Mouse (Mus musculus): ENCODE data around the gene Ipo9. TPM values are rescaled to one million over a fixed set of nuclear protein-coding genes. Genes with fewer than 3 reads are reported as not detected.

Gene Ipo9
- polyA plus RNA-seq, 1 experiment, result 55.6 TPM

DNA sequence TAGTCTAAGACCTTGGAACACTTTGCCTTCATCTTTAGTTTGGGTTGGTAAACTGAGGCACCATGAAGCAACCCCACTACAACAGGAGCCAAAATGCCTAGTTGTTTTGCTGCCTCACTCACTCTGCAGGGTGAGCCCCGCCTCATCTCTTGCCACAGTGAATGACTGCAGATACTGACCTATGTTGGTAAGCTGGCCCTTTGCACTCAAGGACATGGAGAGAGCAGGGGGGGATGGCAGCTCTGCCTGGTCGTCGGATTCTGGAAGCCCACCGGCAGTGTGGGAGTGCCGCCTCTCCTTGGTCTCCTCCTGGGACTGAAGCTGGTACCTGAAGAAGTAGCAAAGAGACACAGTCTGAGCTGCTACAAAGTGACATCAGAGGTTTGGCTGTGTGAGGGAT is 37.2 kb upstream of the Ipo9 start:
- no peaks in the 10 kb centered on the region for H3K27me3 ChIP-seq (ENCODE audit: control insufficient read depth, insufficient read depth, low read length)
- no peaks in the 10 kb centered on the region for H3K4me1 ChIP-seq (ENCODE audit: control insufficient read depth, insufficient read depth, insufficient read length)
- H3K27ac ChIP-seq (ENCODE audit: insufficient read depth, low read length), result no peak overlapping the region
- DNase-seq (ENCODE audit: low read depth in 1 of 2, low spot score in 2 of 2), result no peak
- WGBS, result 93% methylated on average over 5 of the region's 5 CpGs
- H3K36me3 ChIP-seq (ENCODE audit: control insufficient read depth, insufficient read depth, low read length), result no peaks in the 10 kb centered on the region
- H3K4me3 ChIP-seq (ENCODE audit: extremely low read depth, insufficient read depth, insufficient read length), result no peak overlapping the region
- no peak for TF ChIP-seq CTCF (IDR thresholded peaks at IDR 0.05; ENCODE audit: extremely low read depth, insufficient read depth, insufficient read length, insufficient replicate concordance)
- no peak for TF ChIP-seq POLR2A (IDR thresholded peaks at IDR 0.05; ENCODE audit: low read depth, low read length)

GRCm38 (mm10) chr1:135466935-135467334 is 36.6 kb upstream of the Ipo9 start:
- TF ChIP-seq POLR2A (IDR thresholded peaks at IDR 0.05; ENCODE audit: low read depth, low read length) (no peak), CTCF (IDR thresholded peaks at IDR 0.05; ENCODE audit: extremely low read depth, insufficient read depth, insufficient read length, insufficient replicate concordance) (no peak)
- H3K4me1 ChIP-seq (ENCODE audit: control insufficient read depth, insufficient read depth, insufficient read length), result no peaks in the 10 kb centered on the region
- H3K27ac ChIP-seq (ENCODE audit: insufficient read depth, low read length), result no peak overlapping the region
- H3K36me3 ChIP-seq (ENCODE audit: control insufficient read depth, insufficient read depth, low read length), result no peaks in the 10 kb centered on the region
- no peaks in the 10 kb centered on the region for H3K27me3 ChIP-seq (ENCODE audit: control insufficient read depth, insufficient read depth, low read length)
- DNase-seq (ENCODE audit: low read depth in 1 of 2, low spot score in 2 of 2), result no peak
- no peak overlapping the region for H3K4me3 ChIP-seq (ENCODE audit: extremely low read depth, insufficient read depth, insufficient read length)
- 76% methylated on average over 3 of the region's 3 CpGs for WGBS

DNA sequence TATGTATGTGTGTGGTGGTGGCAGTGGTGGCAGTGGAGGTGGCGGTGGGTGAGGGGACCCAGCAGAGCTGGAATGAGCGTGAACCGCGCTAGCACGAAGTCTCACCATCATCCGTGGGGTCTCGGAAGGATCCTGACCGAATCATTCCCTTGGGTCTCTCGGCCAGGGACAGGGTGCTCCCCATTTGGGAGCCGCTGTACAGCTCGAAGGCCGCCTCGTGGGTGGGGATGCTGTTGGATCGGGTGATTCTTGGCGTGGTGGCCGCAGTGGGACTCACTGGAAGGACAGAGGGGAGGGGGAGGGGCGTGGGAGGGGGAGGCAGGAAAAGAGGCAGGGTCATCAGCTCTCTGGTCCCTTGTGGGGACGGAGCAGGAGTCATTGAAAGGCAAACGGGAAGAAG is 35.4 kb upstream of the Ipo9 start:
- Histone ChIP-seq H3K4me1 (ENCODE audit: control insufficient read depth, insufficient read depth, insufficient read length) (no peaks in the 10 kb centered on the region), H3K27ac (ENCODE audit: insufficient read depth, low read length) (no peak overlapping the region), H3K27me3 (ENCODE audit: control insufficient read depth, insufficient read depth, low read length) (no peaks in the 10 kb centered on the region), H3K4me3 (ENCODE audit: extremely low read depth, insufficient read depth, insufficient read length) (no peak overlapping the region), H3K36me3 (ENCODE audit: control insufficient read depth, insufficient read depth, low read length) (no peaks in the 10 kb centered on the region)
- DNase-seq (ENCODE audit: low read depth in 1 of 2, low spot score in 2 of 2), result no peak
- 91% methylated on average over 18 of the region's 19 CpGs for WGBS
- TF ChIP-seq CTCF (IDR thresholded peaks at IDR 0.05; ENCODE audit: extremely low read depth, insufficient read depth, insufficient read length, insufficient replicate concordance), result no peak
- TF ChIP-seq POLR2A (IDR thresholded peaks at IDR 0.05; ENCODE audit: low read depth, low read length), result no peak

DNA sequence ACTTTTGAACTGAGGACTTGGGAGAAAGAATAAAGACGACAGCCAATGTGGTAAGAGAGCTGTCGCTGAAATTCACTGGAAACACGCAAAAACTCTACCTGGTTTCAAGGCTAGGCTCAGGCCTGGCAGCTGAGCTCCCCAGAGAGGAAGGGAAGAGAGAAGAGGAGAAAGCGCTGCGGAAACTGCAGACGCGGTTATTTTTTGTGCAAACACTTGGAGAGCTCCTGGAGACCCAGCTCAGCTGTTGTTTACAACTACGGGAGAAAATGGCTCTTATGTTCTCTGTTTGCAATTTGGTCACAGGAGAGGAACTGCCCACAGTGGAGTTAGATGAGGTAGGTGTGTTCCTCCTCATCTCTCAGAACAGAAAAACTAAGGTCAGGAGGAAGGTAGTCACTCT is 32.4 kb upstream of the Ipo9 start:
- TF ChIP-seq CTCF (IDR thresholded peaks at IDR 0.05; ENCODE audit: extremely low read depth, insufficient read depth, insufficient read length, insufficient replicate concordance) (no peak), POLR2A (IDR thresholded peaks at IDR 0.05; ENCODE audit: low read depth, low read length) (no peak)
- whole genome bisulfite sequencing, result 83% methylated on average over 8 of the region's 8 CpGs
- Histone ChIP-seq H3K4me1 (ENCODE audit: control insufficient read depth, insufficient read depth, insufficient read length) (no peaks in the 10 kb centered on the region), H3K36me3 (ENCODE audit: control insufficient read depth, insufficient read depth, low read length) (no peaks in the 10 kb centered on the region), H3K27me3 (ENCODE audit: control insufficient read depth, insufficient read depth, low read length) (no peaks in the 10 kb centered on the region), H3K27ac (ENCODE audit: insufficient read depth, low read length) (no peak overlapping the region), H3K4me3 (ENCODE audit: extremely low read depth, insufficient read depth, insufficient read length) (no peak overlapping the region)
- DNase-seq (ENCODE audit: low read depth in 1 of 2, low spot score in 2 of 2), result no peak

- no peaks in the 10 kb centered on the region for H3K36me3 ChIP-seq (ENCODE audit: control insufficient read depth, insufficient read depth, low read length)
- no peak overlapping the region for H3K27ac ChIP-seq (ENCODE audit: insufficient read depth, low read length)
- no peaks in the 10 kb centered on the region for H3K27me3 ChIP-seq (ENCODE audit: control insufficient read depth, insufficient read depth, low read length)
- no peak for DNase-seq (ENCODE audit: low read depth in 1 of 2, low spot score in 2 of 2)
- no peak for TF ChIP-seq POLR2A (IDR thresholded peaks at IDR 0.05; ENCODE audit: low read depth, low read length)
- no peak for TF ChIP-seq CTCF (IDR thresholded peaks at IDR 0.05; ENCODE audit: extremely low read depth, insufficient read depth, insufficient read length, insufficient replicate concordance)
- no peaks in the 10 kb centered on the region for H3K4me1 ChIP-seq (ENCODE audit: control insufficient read depth, insufficient read depth, insufficient read length)
- 77% methylated on average over 4 of the region's 4 CpGs for WGBS
- H3K4me3 ChIP-seq (ENCODE audit: extremely low read depth, insufficient read depth, insufficient read length), result no peak overlapping the region
Observed at GRCm38 (mm10) chr1:135462304-135462703, 32.0 kb upstream of the Ipo9 start.

- H3K27ac ChIP-seq (ENCODE audit: insufficient read depth, low read length), result no peak overlapping the region
- H3K4me3 ChIP-seq (ENCODE audit: extremely low read depth, insufficient read depth, insufficient read length), result no peak overlapping the region
- WGBS, result 90% methylated on average over 3 of the region's 3 CpGs
- no peaks in the 10 kb centered on the region for H3K27me3 ChIP-seq (ENCODE audit: control insufficient read depth, insufficient read depth, low read length)
- no peaks in the 10 kb centered on the region for H3K4me1 ChIP-seq (ENCODE audit: control insufficient read depth, insufficient read depth, insufficient read length)
- TF ChIP-seq POLR2A (IDR thresholded peaks at IDR 0.05; ENCODE audit: low read depth, low read length) (no peak), CTCF (IDR thresholded peaks at IDR 0.05; ENCODE audit: extremely low read depth, insufficient read depth, insufficient read length, insufficient replicate concordance) (peak; percentile 50; the same call in 1 of the 2 replicates)
- no peaks in the 10 kb centered on the region for H3K36me3 ChIP-seq (ENCODE audit: control insufficient read depth, insufficient read depth, low read length)
- peak in 1 of 2 experiments; percentile 10 for DNase-seq (ENCODE audit: low read depth in 1 of 2, low spot score in 2 of 2)
Observed at GRCm38 (mm10) chr1:135461097-135461730, 30.9 kb upstream of the Ipo9 start.

DNA sequence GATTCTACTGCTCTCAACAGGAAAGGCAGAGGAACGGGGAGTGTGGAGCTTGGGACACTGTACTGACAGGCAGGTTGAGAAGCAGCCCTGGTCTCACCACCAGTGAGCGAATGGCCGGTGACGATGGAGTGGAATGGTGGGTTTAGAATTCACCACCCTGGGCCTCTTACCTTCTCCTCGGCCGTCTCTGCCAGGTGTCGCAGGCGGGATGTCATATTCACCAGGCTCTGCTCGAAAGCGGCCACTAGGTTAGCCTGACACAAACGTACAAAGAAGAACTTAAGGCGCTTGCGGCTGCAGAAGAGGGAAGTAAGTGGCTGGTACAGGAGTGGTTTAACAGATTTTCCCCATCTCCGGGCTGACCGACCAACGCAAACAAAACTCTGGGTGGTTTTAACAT is 30.2 kb upstream of the Ipo9 start:
- 79% methylated on average over 16 of the region's 16 CpGs for WGBS
- H3K36me3 ChIP-seq (ENCODE audit: control insufficient read depth, insufficient read depth, low read length), result no peaks in the 10 kb centered on the region
- no peak for TF ChIP-seq POLR2A (IDR thresholded peaks at IDR 0.05; ENCODE audit: low read depth, low read length)
- TF ChIP-seq CTCF (IDR thresholded peaks at IDR 0.05; ENCODE audit: extremely low read depth, insufficient read depth, insufficient read length, insufficient replicate concordance), result no peak
- H3K27ac ChIP-seq (ENCODE audit: insufficient read depth, low read length), result no peak overlapping the region
- H3K4me3 ChIP-seq (ENCODE audit: extremely low read depth, insufficient read depth, insufficient read length), result no peak overlapping the region
- no peak for DNase-seq (ENCODE audit: low read depth in 1 of 2, low spot score in 2 of 2)
- H3K27me3 ChIP-seq (ENCODE audit: control insufficient read depth, insufficient read depth, low read length), result no peaks in the 10 kb centered on the region
- H3K4me1 ChIP-seq (ENCODE audit: control insufficient read depth, insufficient read depth, insufficient read length), result no peaks in the 10 kb centered on the region
